Mouse (Mus musculus) embryonic facial prominence, embryonic 15.5 days (tissue): ENCODE data around the gene 2510009E07Rik. TPM values are rescaled to one million over a fixed set of nuclear protein-coding genes. Genes with fewer than 3 reads are reported as not detected.

Experiments
- ATAC-seq: fragments of 200-750 bp; cut with Nextera tagmentation; 2 replicates; pipeline ENCODE4 v1.8.0; 2017; ENCODE audit warnings: low read depth, moderate TSS enrichment; ENCODE audit not compliant: insufficient number of reproducible peaks, low FRiP score, low TSS enrichment
- H3K27ac ChIP-seq: fragments of 300-500 bp; sonication (generic); replicated peaks from 2 replicates; pipeline ENCODE4 v1.5.1; 2015; ENCODE audit warnings: mild to moderate bottlenecking, inconsistent platforms
- H3K27me3 ChIP-seq: fragments of 300-500 bp; sonication (generic); 2 replicates; pipeline ENCODE4 v1.6.1; 2015; ENCODE audit warnings: inconsistent platforms
- H3K36me3 ChIP-seq: fragments of 300-500 bp; sonication (generic); 2 replicates; pipeline ENCODE4 v1.6.1; 2015; ENCODE audit warnings: mild to moderate bottlenecking, inconsistent platforms
- H3K4me1 ChIP-seq: fragments of 300-500 bp; sonication (generic); 2 replicates; pipeline ENCODE4 v1.6.1; 2015; ENCODE audit warnings: inconsistent platforms
- H3K4me2 ChIP-seq: fragments of 300-500 bp; sonication (generic); replicated peaks from 2 replicates; pipeline ENCODE4 v1.6.1; 2015; ENCODE audit warnings: mild to moderate bottlenecking, inconsistent platforms
- H3K4me3 ChIP-seq: fragments of 300-500 bp; sonication (generic); replicated peaks from 2 replicates; pipeline ENCODE4 v1.5.1; 2015; ENCODE audit warnings: mild to moderate bottlenecking, inconsistent platforms
- H3K9ac ChIP-seq: fragments of 300-500 bp; sonication (generic); 2 replicates; pipeline ENCODE4 v1.6.1; 2015; ENCODE audit warnings: inconsistent platforms
- H3K9me3 ChIP-seq: fragments of 300-500 bp; sonication (generic); replicated peaks from 2 replicates; pipeline ENCODE4 v1.6.1; 2016; ENCODE audit warnings: inconsistent platforms
- WGBS: fragments of 180-500 bp; shearing (Covaris S2); methylation state at CpG from one replicate; pipeline ENCODE4 v1.1.7; 2015; 5-methylcytosine and 5-hydroxymethylcytosine counted together
- polyA plus RNA-seq: library from polyadenylated mRNA; unstranded; fragments of >200 nt; fragmentation: Nextera tagmentation; extraction: Ambion mirVana; gene quantifications from 2 replicates; pipeline ENCODE4 v1.2.1, GENCODE M21; 2015

Gene 2510009E07Rik
- polyA plus RNA-seq, 1 experiment from 2014 or later, result 23.9 TPM

GRCm38 (mm10) chr16:21650289-21650688 lies 44.2 kb downstream of the 2510009E07Rik start:
- H3K4me2 ChIP-seq, result no peak overlapping the region
- H3K27ac ChIP-seq, result no peak overlapping the region
- H3K4me1 ChIP-seq, result no peaks in the 10 kb centered on the region
- H3K27me3 ChIP-seq, result no peaks in the 10 kb centered on the region
- H3K9me3 ChIP-seq, result no peaks in the 10 kb centered on the region
- ATAC-seq, result no peak
- H3K4me3 ChIP-seq, result no peak overlapping the region
- no peak overlapping the region for H3K9ac ChIP-seq
- H3K36me3 ChIP-seq, result peaks cover 19% of the 10 kb centered on the region
- WGBS, result 76% methylated on average over 3 of the region's 3 CpGs

- Histone ChIP-seq H3K4me1 (peaks cover 10% of the 10 kb centered on the region), H3K4me3 (no peak overlapping the region), H3K27me3 (no peaks in the 10 kb centered on the region), H3K27ac (no peak overlapping the region), H3K36me3 (peaks cover 19% of the 10 kb centered on the region), H3K9ac (no peak overlapping the region), H3K9me3 (no peaks in the 10 kb centered on the region), H3K4me2 (no peak overlapping the region)
- no peak for ATAC-seq
- 85% methylated on average over 4 of the region's 4 CpGs for WGBS
Measured at GRCm38 (mm10) chr16:21648800-21649199, 45.7 kb downstream of the 2510009E07Rik start.

- Histone ChIP-seq H3K4me1 (peaks cover 18% of the 10 kb centered on the region), H3K4me3 (no peak overlapping the region), H3K9me3 (no peaks in the 10 kb centered on the region), H3K36me3 (0 out of 2 replicates have a peak, but pooled peaks cover 6% of the 10 kb centered on the region), H3K27ac (no peak overlapping the region), H3K9ac (no peak overlapping the region), H3K27me3 (no peaks in the 10 kb centered on the region), H3K4me2 (no peak overlapping the region)
- ATAC-seq, result no peak
- 74% methylated on average over 3 of the region's 3 CpGs for WGBS
Measured at GRCm38 (mm10) chr16:21646496-21646895, 48.0 kb downstream of the 2510009E07Rik start.

- WGBS, result 65% methylated on average over 3 of the region's 3 CpGs
- no peak for ATAC-seq
- Histone ChIP-seq H3K36me3 (no peaks in the 10 kb centered on the region), H3K9ac (no peak overlapping the region), H3K4me3 (no peak overlapping the region), H3K27ac (no peak overlapping the region), H3K4me1 (peaks cover 18% of the 10 kb centered on the region), H3K27me3 (no peaks in the 10 kb centered on the region), H3K9me3 (no peaks in the 10 kb centered on the region), H3K4me2 (no peak overlapping the region)
Measured at GRCm38 (mm10) chr16:21645915-21646314, 48.5 kb downstream of the 2510009E07Rik start.

GRCm38 (mm10) chr16:21644574-21644973 lies 49.9 kb downstream of the 2510009E07Rik start:
- peaks cover 18% of the 10 kb centered on the region for H3K4me1 ChIP-seq
- 73% methylated on average over 3 of the region's 3 CpGs for WGBS
- no peak overlapping the region for H3K9ac ChIP-seq
- H3K27me3 ChIP-seq, result no peaks in the 10 kb centered on the region
- no peak overlapping the region for H3K4me3 ChIP-seq
- ATAC-seq, result no peak
- H3K36me3 ChIP-seq, result no peaks in the 10 kb centered on the region
- no peaks in the 10 kb centered on the region for H3K9me3 ChIP-seq
- H3K4me2 ChIP-seq, result peak overlapping the region; percentile 25; the same call in 1 of the 2 replicates
- peak overlapping the region; percentile 77 for H3K27ac ChIP-seq

- H3K27ac ChIP-seq, result peak overlapping the region; percentile 77
- no peaks in the 10 kb centered on the region for H3K27me3 ChIP-seq
- H3K9me3 ChIP-seq, result no peaks in the 10 kb centered on the region
- 36% methylated on average over 17 of the region's 17 CpGs for WGBS
- ATAC-seq, result peak; percentile 59
- H3K9ac ChIP-seq, result no peak overlapping the region
- H3K4me3 ChIP-seq, result no peak overlapping the region
- no peaks in the 10 kb centered on the region for H3K36me3 ChIP-seq
- peak overlapping the region; percentile 25; the same call in 1 of the 2 replicates for H3K4me2 ChIP-seq
- peaks cover 18% of the 10 kb centered on the region for H3K4me1 ChIP-seq
Measured at GRCm38 (mm10) chr16:21644066-21644561, 50.4 kb downstream of the 2510009E07Rik start.

GRCm38 (mm10) chr16:21643621-21644041 lies 50.8 kb downstream of the 2510009E07Rik start:
- Histone ChIP-seq H3K27me3 (no peaks in the 10 kb centered on the region), H3K9me3 (no peaks in the 10 kb centered on the region), H3K4me2 (peak overlapping the region; percentile 25; the same call in 1 of the 2 replicates), H3K36me3 (no peaks in the 10 kb centered on the region), H3K4me1 (peaks cover 18% of the 10 kb centered on the region), H3K27ac (peak overlapping the region; percentile 77), H3K9ac (no peak overlapping the region), H3K4me3 (no peak overlapping the region)
- WGBS, result 62% methylated on average over 2 of the region's 2 CpGs
- ATAC-seq, result peak; percentile 36; the same call in 1 of the 2 replicates

- no peak overlapping the region for H3K4me2 ChIP-seq
- 90% methylated on average over 5 of the region's 5 CpGs for WGBS
- no peaks in the 10 kb centered on the region for H3K9me3 ChIP-seq
- H3K4me1 ChIP-seq, result peaks cover 18% of the 10 kb centered on the region
- H3K36me3 ChIP-seq, result no peaks in the 10 kb centered on the region
- H3K27me3 ChIP-seq, result no peaks in the 10 kb centered on the region
- no peak for ATAC-seq
- no peak overlapping the region for H3K4me3 ChIP-seq
- no peak overlapping the region for H3K9ac ChIP-seq
- H3K27ac ChIP-seq, result no peak overlapping the region
Measured at GRCm38 (mm10) chr16:21642906-21643305, 51.6 kb downstream of the 2510009E07Rik start.

- Histone ChIP-seq H3K9ac (no peak overlapping the region), H3K27me3 (no peaks in the 10 kb centered on the region), H3K4me2 (no peak overlapping the region), H3K4me1 (peaks cover 18% of the 10 kb centered on the region), H3K36me3 (no peaks in the 10 kb centered on the region), H3K4me3 (no peak overlapping the region), H3K27ac (no peak overlapping the region), H3K9me3 (no peaks in the 10 kb centered on the region)
- 78% methylated on average over 3 of the region's 3 CpGs for WGBS
- no peak for ATAC-seq
Measured at GRCm38 (mm10) chr16:21641944-21642343, 52.5 kb downstream of the 2510009E07Rik start.

GRCm38 (mm10) chr16:21640766-21641499 lies 53.5 kb downstream of the 2510009E07Rik start:
- whole genome bisulfite sequencing, result 67% methylated on average over 7 of the region's 7 CpGs
- H3K36me3 ChIP-seq, result no peaks in the 10 kb centered on the region

GRCm38 (mm10) chr16:21637201-21637819 lies 57.2 kb downstream of the 2510009E07Rik start:
- Histone ChIP-seq H3K27ac (no peak overlapping the region), H3K9me3 (no peaks in the 10 kb centered on the region), H3K27me3 (no peaks in the 10 kb centered on the region), H3K4me2 (no peak overlapping the region), H3K4me3 (no peak overlapping the region), H3K36me3 (no peaks in the 10 kb centered on the region), H3K4me1 (no peaks in the 10 kb centered on the region), H3K9ac (no peak overlapping the region)
- ATAC-seq, result no peak
- WGBS, result 82% methylated on average over 11 of the region's 11 CpGs

More at GRCm38 (mm10) chr16:21640766-21641499, 53.5 kb downstream of the 2510009E07Rik start:
- no peaks in the 10 kb centered on the region for H3K9me3 ChIP-seq
- no peak overlapping the region for H3K4me3 ChIP-seq
- no peaks in the 10 kb centered on the region for H3K27me3 ChIP-seq
- no peak overlapping the region for H3K4me2 ChIP-seq
- ATAC-seq, result no peak
- no peak overlapping the region for H3K27ac ChIP-seq
- peaks cover 18% of the 10 kb centered on the region for H3K4me1 ChIP-seq
- no peak overlapping the region for H3K9ac ChIP-seq
